Mouse (Mus musculus) liver, postnatal 0 days (tissue): Measurements from ENCODE around the gene Smim15. TPM values are rescaled to one million over a fixed set of nuclear protein-coding genes. Genes with fewer than 3 reads are reported as not detected.

Experiments
- ATAC-seq: fragments of 200-750 bp; cut with Nextera tagmentation; 2 replicates; pipeline ENCODE4 v1.8.0; 2017; ENCODE audit warnings: mild to moderate bottlenecking, moderate library complexity
- DNase-seq: peaks from one replicate; pipeline ENCODE4 v3.0.0-alpha.2; 2016
- H3K27ac ChIP-seq: fragments of 300-500 bp; sonication (generic); 2 replicates; pipeline ENCODE4 v1.5.1; 2014; ENCODE audit warnings: antibody characterized with exemption, moderate library complexity, mild to moderate bottlenecking, low read depth
- H3K27me3 ChIP-seq: fragments of 300-500 bp; sonication (generic); 2 replicates; pipeline ENCODE4 v1.6.1; 2014; ENCODE audit warnings: low read length, control low read depth, mixed read lengths; ENCODE audit not compliant: insufficient read depth
- H3K36me3 ChIP-seq: fragments of 300-500 bp; sonication (generic); replicated peaks from 2 replicates; pipeline ENCODE4 v1.6.1; 2014; ENCODE audit warnings: mild to moderate bottlenecking, control low read depth, low read length, moderate library complexity, mixed read lengths; ENCODE audit not compliant: insufficient read depth
- H3K4me1 ChIP-seq: fragments of 300-500 bp; sonication (generic); 2 replicates; pipeline ENCODE4 v1.6.1; 2014; ENCODE audit warnings: antibody characterized with exemption, mild to moderate bottlenecking, control low read depth; ENCODE audit not compliant: insufficient read depth
- H3K4me2 ChIP-seq: fragments of 300-500 bp; sonication (generic); 2 replicates; pipeline ENCODE4 v1.6.1; 2014; ENCODE audit warnings: low read depth, mild to moderate bottlenecking, low read length, moderate library complexity, mixed read lengths
- H3K4me3 ChIP-seq: fragments of 300-500 bp; sonication (generic); 2 replicates; pipeline ENCODE4 v1.5.1; 2014; ENCODE audit warnings: low read depth, low read length
- H3K9ac ChIP-seq: fragments of 300-500 bp; sonication (generic); replicated peaks from 2 replicates; pipeline ENCODE4 v1.6.1; 2014; ENCODE audit warnings: mild to moderate bottlenecking, moderate library complexity
- H3K9me3 ChIP-seq: fragments of 300-500 bp; sonication (generic); 2 replicates; pipeline ENCODE4 v1.6.1; 2016; ENCODE audit warnings: mild to moderate bottlenecking, control low read depth, low read length, mixed read lengths
- CTCF ChIP-seq: sonication (generic); IDR thresholded peaks from 2 replicates; pipeline ENCODE4 v1.5.1; 2016; ENCODE audit warnings: antibody characterized with exemption, low read depth
- EP300 ChIP-seq: IDR thresholded peaks from 2 replicates; pipeline ENCODE4 v1.6.1; 2016; ENCODE audit warnings: antibody characterized with exemption, low read depth, mild to moderate bottlenecking
- WGBS: fragments of 180-500 bp; shearing (Covaris S2); extraction: QIAGEN DNeasy Blood & Tissue Kit; methylation state at CpG from one replicate; pipeline ENCODE4 v1.1.7; 2014; ENCODE audit not compliant: insufficient replicate concordance; 5-methylcytosine and 5-hydroxymethylcytosine counted together
- polyA plus RNA-seq: library from polyadenylated mRNA; unstranded; fragments of >200 nt; fragmentation: Nextera tagmentation; extraction: Ambion mirVana; gene quantifications from 2 replicates; pipeline ENCODE4 v1.2.1, GENCODE M21; 2015

Gene Smim15
- polyA plus RNA-seq, 1 experiment from 2014 or later = 19.9 TPM

- Histone ChIP-seq H3K27me3 (no peaks in the 10 kb centered on the region), H3K4me3 (peak overlapping the region; percentile 87), H3K9ac (peak overlapping the region; percentile 84), H3K9me3 (no peaks in the 10 kb centered on the region), H3K4me2 (peak overlapping the region; percentile 95), H3K4me1 (peaks cover 28% of the 10 kb centered on the region), H3K27ac (peak overlapping the region; percentile 89), H3K36me3 (peaks cover 12% of the 10 kb centered on the region)
- DNase-seq (peak; percentile 29), ATAC-seq (peak; percentile 62)
- TF ChIP-seq CTCF = no peak
- TF ChIP-seq EP300 = no peak
- 2% methylated on average over 22 of the region's 23 CpGs for WGBS
Measured at GRCm38 (mm10) chr13:108043431-108044221, 620 bp upstream of the Smim15 start.

GRCm38 (mm10) chr13:108045646-108046045, 1.4 kb downstream of the Smim15 start:
- DNase-seq (no peak), ATAC-seq (no peak)
- Histone ChIP-seq H3K4me2 (no peak overlapping the region), H3K27me3 (no peaks in the 10 kb centered on the region), H3K4me1 (peaks cover 28% of the 10 kb centered on the region), H3K9ac (no peak overlapping the region), H3K27ac (no peak overlapping the region), H3K9me3 (no peaks in the 10 kb centered on the region), H3K36me3 (peaks cover 12% of the 10 kb centered on the region), H3K4me3 (no peak overlapping the region)
- 61% methylated on average over 3 of the region's 3 CpGs for WGBS
- TF ChIP-seq EP300 (no peak), CTCF (no peak)

- DNase-seq (no peak), ATAC-seq (no peak)
- Histone ChIP-seq H3K9me3 (no peaks in the 10 kb centered on the region), H3K4me3 (no peak overlapping the region), H3K27me3 (no peaks in the 10 kb centered on the region), H3K9ac (no peak overlapping the region), H3K27ac (no peak overlapping the region), H3K4me2 (no peak overlapping the region), H3K36me3 (peaks cover 12% of the 10 kb centered on the region), H3K4me1 (peaks cover 25% of the 10 kb centered on the region)
- TF ChIP-seq EP300 (no peak), CTCF (no peak)
- 81% methylated on average over 3 of the region's 3 CpGs for WGBS
Measured at GRCm38 (mm10) chr13:108046071-108046470, 1.8 kb downstream of the Smim15 start.

- H3K27me3 ChIP-seq = no peaks in the 10 kb centered on the region
- no peak for TF ChIP-seq CTCF
- TF ChIP-seq EP300 = no peak
- WGBS = 82% methylated on average over 6 of the region's 6 CpGs
- no peak overlapping the region for H3K27ac ChIP-seq
- no peak overlapping the region for H3K9ac ChIP-seq
- H3K36me3 ChIP-seq = peaks cover 12% of the 10 kb centered on the region
- no peak for DNase-seq
- H3K4me1 ChIP-seq = peaks cover 24% of the 10 kb centered on the region
- no peak overlapping the region for H3K4me2 ChIP-seq
- H3K9me3 ChIP-seq = no peaks in the 10 kb centered on the region
- no peak overlapping the region for H3K4me3 ChIP-seq
- no peak for ATAC-seq
Measured at GRCm38 (mm10) chr13:108046891-108047290, 2.6 kb downstream of the Smim15 start.

- no peaks in the 10 kb centered on the region for H3K9me3 ChIP-seq
- no peak overlapping the region for H3K9ac ChIP-seq
- H3K27me3 ChIP-seq = no peaks in the 10 kb centered on the region
- TF ChIP-seq EP300 (no peak), CTCF (no peak)
- DNase-seq = no peak
- H3K4me2 ChIP-seq = no peak overlapping the region
- peaks cover 12% of the 10 kb centered on the region for H3K36me3 ChIP-seq
- no peak for ATAC-seq
- H3K27ac ChIP-seq = no peak overlapping the region
- peaks cover 22% of the 10 kb centered on the region for H3K4me1 ChIP-seq
- no peak overlapping the region for H3K4me3 ChIP-seq
- WGBS = 82% methylated on average over 6 of the region's 6 CpGs
Measured at GRCm38 (mm10) chr13:108047364-108047763, 3.1 kb downstream of the Smim15 start.

GRCm38 (mm10) chr13:108056896-108057295, 12.7 kb downstream of the Smim15 start:
- no peak overlapping the region for H3K4me2 ChIP-seq
- no peaks in the 10 kb centered on the region for H3K9me3 ChIP-seq
- H3K27me3 ChIP-seq = no peaks in the 10 kb centered on the region
- no peak overlapping the region for H3K4me3 ChIP-seq
- WGBS = 41% methylated on average over 3 of the region's 3 CpGs
- no peak for DNase-seq
- no peaks in the 10 kb centered on the region for H3K4me1 ChIP-seq
- no peak overlapping the region for H3K9ac ChIP-seq
- no peak overlapping the region for H3K27ac ChIP-seq
- no peak for TF ChIP-seq EP300
- no peaks in the 10 kb centered on the region for H3K36me3 ChIP-seq
- no peak for ATAC-seq
